Mouse (Mus musculus): Measurements from ENCODE around the gene Fer. TPM values are rescaled to one million over a fixed set of nuclear protein-coding genes. Genes with fewer than 3 reads are reported as not detected.

The Fer gene
- polyA plus RNA-seq (2012), result 1.2 and 1.3 TPM in 2 replicates

- no peak for TF ChIP-seq GATA1 (IDR thresholded peaks at IDR 0.05; ENCODE audit: low read length)
These were observed at the start of gene Fer for GRCm38 (mm10) chr17:63863012-63863630. TSS of gene Fer (plus strand) at chr17:63863062.

- TF ChIP-seq GATA1 (IDR thresholded peaks at IDR 0.05; ENCODE audit: low read length), result no peak
These were observed 49.3 kb upstream of the Fer start for GRCm38 (mm10) chr17:63813552-63813951.

- peak; percentile 53 for TF ChIP-seq GATA1 (IDR thresholded peaks at IDR 0.05; ENCODE audit: low read length)
These were observed 44.3 kb upstream of the Fer start for GRCm38 (mm10) chr17:63818444-63819027.

- no peak for TF ChIP-seq GATA1 (IDR thresholded peaks at IDR 0.05; ENCODE audit: low read length)
These were observed 38.7 kb upstream of the Fer start for GRCm38 (mm10) chr17:63824141-63824540.

- TF ChIP-seq GATA1 (IDR thresholded peaks at IDR 0.05; ENCODE audit: low read length), result no peak
These were observed 36.7 kb upstream of the Fer start for GRCm38 (mm10) chr17:63826196-63826595.

GRCm38 (mm10) chr17:63826767-63827166 is 36.1 kb upstream of the Fer start:
- peak; percentile 21 for TF ChIP-seq GATA1 (IDR thresholded peaks at IDR 0.05; ENCODE audit: low read length)

GRCm38 (mm10) chr17:63828561-63829332 is 34.1 kb upstream of the Fer start:
- no peak for TF ChIP-seq GATA1 (IDR thresholded peaks at IDR 0.05; ENCODE audit: low read length)

- TF ChIP-seq GATA1 (IDR thresholded peaks at IDR 0.05; ENCODE audit: low read length), result no peak
These were observed 31.3 kb upstream of the Fer start for GRCm38 (mm10) chr17:63831550-63831949.

- TF ChIP-seq GATA1 (IDR thresholded peaks at IDR 0.05; ENCODE audit: low read length), result no peak
These were observed 26.6 kb upstream of the Fer start for GRCm38 (mm10) chr17:63836223-63836622.

- TF ChIP-seq GATA1 (IDR thresholded peaks at IDR 0.05; ENCODE audit: low read length), result no peak
These were observed 26.2 kb upstream of the Fer start for GRCm38 (mm10) chr17:63836641-63837040.

- no peak for TF ChIP-seq GATA1 (IDR thresholded peaks at IDR 0.05; ENCODE audit: low read length)
These were observed 24.7 kb upstream of the Fer start for GRCm38 (mm10) chr17:63838144-63838543.

GRCm38 (mm10) chr17:63839636-63840269 is 23.1 kb upstream of the Fer start:
- TF ChIP-seq GATA1 (IDR thresholded peaks at IDR 0.05; ENCODE audit: low read length), result no peak

GRCm38 (mm10) chr17:63842226-63842625 is 20.6 kb upstream of the Fer start:
- TF ChIP-seq GATA1 (IDR thresholded peaks at IDR 0.05; ENCODE audit: low read length), result no peak

- no peak for TF ChIP-seq GATA1 (IDR thresholded peaks at IDR 0.05; ENCODE audit: low read length)
These were observed 17.9 kb upstream of the Fer start for GRCm38 (mm10) chr17:63844936-63845335.

- TF ChIP-seq GATA1 (IDR thresholded peaks at IDR 0.05; ENCODE audit: low read length), result no peak
These were observed 13.7 kb upstream of the Fer start for GRCm38 (mm10) chr17:63849151-63849550.

GRCm38 (mm10) chr17:63849566-63849965 is 13.3 kb upstream of the Fer start:
- no peak for TF ChIP-seq GATA1 (IDR thresholded peaks at IDR 0.05; ENCODE audit: low read length)

Data from G1E-ER4 (cell line).